Mouse (Mus musculus): ENCODE measurements around the gene P2ry14. TPM values are rescaled to one million over a fixed set of nuclear protein-coding genes. Genes with fewer than 3 reads are reported as not detected.
"Not testable (repeated sequence)": the region's sequence is repeated elsewhere in the genome, so short reads cannot be mapped to it uniquely, and the experiment has no call there.

P2ry14 gene
- polyA plus RNA-seq, 1 experiment from 2014 or later: 20.3 TPM

DNA sequence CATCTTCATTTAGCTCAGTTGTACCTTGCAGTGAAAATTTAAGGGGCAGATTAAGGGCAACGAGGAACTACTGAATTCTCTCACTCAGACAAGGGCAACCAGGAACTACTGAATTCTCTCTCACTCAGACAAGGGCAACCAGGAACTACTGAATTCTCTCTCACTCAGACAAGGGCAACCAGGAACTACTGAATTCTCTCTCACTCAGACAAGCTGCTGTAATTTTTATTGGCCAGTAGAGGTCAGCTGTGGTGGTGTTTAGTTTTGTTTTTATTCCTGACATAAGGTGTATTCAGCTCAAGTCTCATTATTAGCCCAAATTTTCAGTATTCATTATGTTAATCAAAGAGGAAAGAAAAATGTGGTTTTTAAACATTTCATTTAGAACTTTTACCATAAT lies 84.3 kb downstream of the P2ry14 start:
- not testable (repeated sequence) for H3K4me1 ChIP-seq (replicated peaks; ENCODE audit: control insufficient read depth, insufficient read depth, low read length); H3K4me3 ChIP-seq (ENCODE audit: low read depth, low read length); H3K36me3 ChIP-seq (ENCODE audit: control insufficient read depth, insufficient read depth); H3K4me2 ChIP-seq (replicated peaks; ENCODE audit: low read depth); ATAC-seq; H3K9ac ChIP-seq (ENCODE audit: low read depth, low read length); H3K9me3 ChIP-seq (ENCODE audit: control insufficient read depth); H3K27me3 ChIP-seq (replicated peaks; ENCODE audit: control insufficient read depth, insufficient read depth, low read length); H3K27ac ChIP-seq (ENCODE audit: low read depth, low read length)
- 60% methylated on average over 1 of the region's 1 CpGs for WGBS
- peak; percentile 41 for TF ChIP-seq CTCF (IDR thresholded peaks at IDR 0.05; ENCODE audit: low read depth)

DNA sequence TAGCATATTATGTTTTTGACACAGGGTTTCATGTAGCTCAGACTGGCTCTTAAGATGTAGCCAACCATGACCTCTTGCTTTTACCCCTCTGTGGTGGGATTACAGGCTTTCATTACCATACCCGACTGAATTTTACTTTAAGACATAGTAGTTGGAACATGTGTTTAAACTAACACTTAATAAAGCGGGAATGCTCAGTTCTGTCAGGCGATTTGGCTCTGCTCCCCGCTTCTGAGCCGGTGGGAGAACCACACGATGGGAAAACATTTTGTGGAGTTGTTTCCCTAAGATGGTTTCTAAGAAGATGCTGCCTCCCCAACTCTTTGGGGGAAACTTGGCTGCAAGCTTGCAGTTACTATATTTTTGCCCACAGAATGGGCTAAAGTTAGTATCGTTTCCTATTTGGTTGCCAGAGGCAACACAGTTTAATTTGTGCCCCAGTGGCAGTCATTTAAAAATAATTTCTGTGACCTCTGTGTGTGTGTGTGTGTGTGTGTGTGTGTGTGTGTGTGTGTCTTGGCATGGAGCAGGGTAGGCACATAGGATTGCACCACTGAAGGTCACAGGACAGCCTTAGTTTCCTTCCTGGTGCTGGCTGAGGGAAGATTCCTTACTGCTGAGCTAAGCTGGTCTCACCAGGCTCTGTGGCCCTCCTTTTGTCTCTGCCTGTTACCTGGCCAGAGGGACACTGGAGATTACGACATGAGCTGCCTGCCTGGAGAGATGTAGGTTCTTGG lies 86.7 kb downstream of the P2ry14 start:
- Histone ChIP-seq H3K36me3 (ENCODE audit: control insufficient read depth, insufficient read depth) (no peaks in the 10 kb centered on the region), H3K9ac (ENCODE audit: low read depth, low read length) (no peak overlapping the region), H3K4me2 (replicated peaks; ENCODE audit: low read depth) (no peak overlapping the region), H3K27me3 (replicated peaks; ENCODE audit: control insufficient read depth, insufficient read depth, low read length) (no peaks in the 10 kb centered on the region), H3K9me3 (ENCODE audit: control insufficient read depth) (no peaks in the 10 kb centered on the region), H3K27ac (ENCODE audit: low read depth, low read length) (no peak overlapping the region), H3K4me3 (ENCODE audit: low read depth, low read length) (no peak overlapping the region), H3K4me1 (replicated peaks; ENCODE audit: control insufficient read depth, insufficient read depth, low read length) (no peaks in the 10 kb centered on the region)
- WGBS: 72% methylated on average over 8 of the region's 8 CpGs
- ATAC-seq: no peak
- TF ChIP-seq CTCF (IDR thresholded peaks at IDR 0.05; ENCODE audit: low read depth): no peak

DNA sequence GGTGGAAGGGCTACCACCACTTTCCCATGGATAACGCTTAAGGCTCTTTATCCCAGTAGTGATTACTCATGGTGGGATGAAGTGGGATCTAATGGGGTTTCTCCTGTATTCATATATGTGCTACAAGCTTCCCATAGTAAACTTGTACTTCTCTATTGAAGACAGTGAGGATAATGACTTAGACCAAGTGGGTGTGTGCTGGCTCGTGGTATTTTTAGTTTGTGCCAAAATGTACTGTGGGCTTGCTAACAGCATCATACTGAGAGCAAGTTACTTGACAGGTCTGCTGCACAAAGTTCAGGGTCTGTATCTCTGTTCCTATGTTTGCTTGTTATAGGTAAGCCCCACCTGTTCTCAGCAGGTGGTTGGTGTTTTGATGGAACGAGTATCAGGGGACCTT lies 87.5 kb downstream of the P2ry14 start:
- WGBS: 75% methylated on average over 3 of the region's 3 CpGs
- Histone ChIP-seq H3K27me3 (replicated peaks; ENCODE audit: control insufficient read depth, insufficient read depth, low read length) (no peaks in the 10 kb centered on the region), H3K27ac (ENCODE audit: low read depth, low read length) (no peak overlapping the region), H3K4me3 (ENCODE audit: low read depth, low read length) (no peak overlapping the region), H3K36me3 (ENCODE audit: control insufficient read depth, insufficient read depth) (no peaks in the 10 kb centered on the region), H3K4me2 (replicated peaks; ENCODE audit: low read depth) (no peak overlapping the region), H3K9ac (ENCODE audit: low read depth, low read length) (no peak overlapping the region), H3K9me3 (ENCODE audit: control insufficient read depth) (no peaks in the 10 kb centered on the region), H3K4me1 (replicated peaks; ENCODE audit: control insufficient read depth, insufficient read depth, low read length) (no peaks in the 10 kb centered on the region)
- ATAC-seq: no peak
- TF ChIP-seq CTCF (IDR thresholded peaks at IDR 0.05; ENCODE audit: low read depth): no peak

Other genes starting within 250 kb of the P2ry14 start
- gene Med12l, start 147.8 kb downstream of the P2ry14 start, polyA plus RNA-seq (2015; fragmentation: Nextera tagmentation; extraction: Ambion mirVana): 0.42 TPM in 2 replicates
- gene Gpr171, start 51.8 kb downstream of the P2ry14 start, polyA plus RNA-seq (2015; fragmentation: Nextera tagmentation; extraction: Ambion mirVana): 0.51 and 0.57 TPM in 2 replicates
- gene Gpr87, start 41.5 kb upstream of the P2ry14 start, polyA plus RNA-seq (2015; fragmentation: Nextera tagmentation; extraction: Ambion mirVana): not detected in 2 replicates
- gene P2ry13, start 57.3 kb upstream of the P2ry14 start, polyA plus RNA-seq (2015; fragmentation: Nextera tagmentation; extraction: Ambion mirVana): 0.94 and 1.2 TPM in 2 replicates
- gene P2ry12, start 109.3 kb upstream of the P2ry14 start, polyA plus RNA-seq (2015; fragmentation: Nextera tagmentation; extraction: Ambion mirVana): 1.9 and 2.2 TPM in 2 replicates
- 2.8 and 3.3 TPM in 2 replicates for gene Igsf10, start 190.8 kb upstream of the P2ry14 start, polyA plus RNA-seq (2015; fragmentation: Nextera tagmentation; extraction: Ambion mirVana)

Data from intestine, postnatal 0 days (tissue).